Mouse (Mus musculus): Measurements from ENCODE around the gene Cnn2. TPM values are rescaled to one million over a fixed set of nuclear protein-coding genes. Genes with fewer than 3 reads are reported as not detected.

The Cnn2 gene
- polyA plus RNA-seq, 1 experiment from 2014 or later = 245 TPM

DNA sequence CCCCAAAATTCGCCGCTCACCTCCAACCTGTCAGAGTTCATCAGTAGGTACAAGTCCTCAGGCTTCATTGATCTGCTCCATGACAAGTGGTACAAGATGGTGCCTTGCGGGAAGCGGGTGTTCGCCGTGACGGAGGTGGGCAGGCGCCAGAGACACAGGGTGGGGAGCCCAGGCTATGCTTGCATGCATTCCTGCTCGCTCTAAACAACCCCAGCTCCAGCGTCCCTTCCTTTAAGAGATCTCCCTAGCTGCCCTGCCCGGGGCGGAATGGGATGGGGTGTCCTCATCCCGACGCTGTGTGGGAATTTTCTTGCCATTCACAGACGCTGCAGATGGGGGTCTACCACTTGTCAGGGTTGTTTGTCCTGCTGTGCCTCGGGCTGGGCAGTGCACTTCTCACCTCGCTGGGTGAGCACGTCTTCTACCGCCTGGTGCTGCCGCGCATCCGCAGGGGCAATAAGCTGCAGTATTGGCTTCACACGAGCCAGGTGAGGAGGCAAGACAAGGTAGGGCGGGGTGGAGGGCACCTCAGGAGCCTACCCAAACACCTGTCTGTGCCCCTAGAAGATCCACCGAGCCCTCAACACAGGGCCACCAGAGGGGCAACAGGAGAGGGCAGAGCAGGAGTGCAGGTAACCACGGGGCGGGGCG, 12.2 kb upstream of the Cnn2 start:
- no peak overlapping the region for H3K9ac ChIP-seq (ENCODE audit: low read depth, low read length)
- no peak for ATAC-seq
- WGBS = 84% methylated on average over 28 of the region's 28 CpGs
- peaks cover 7% of the 10 kb centered on the region for H3K27me3 ChIP-seq (replicated peaks; ENCODE audit: control insufficient read depth, insufficient read depth, low read length)
- H3K4me1 ChIP-seq (ENCODE audit: control insufficient read depth, insufficient read depth, low read length) = peaks cover 2% of the 10 kb centered on the region
- no peak overlapping the region for H3K4me3 ChIP-seq (ENCODE audit: low read length)
- H3K36me3 ChIP-seq (ENCODE audit: control insufficient read depth, insufficient read depth, low read length) = peaks cover 37% of the 10 kb centered on the region
- H3K27ac ChIP-seq (ENCODE audit: low read length) = no peak overlapping the region
- no peaks in the 10 kb centered on the region; the same call in 1 of the 2 replicates for H3K9me3 ChIP-seq (ENCODE audit: control insufficient read depth, low read length)
- H3K4me2 ChIP-seq (ENCODE audit: low read depth, low read length) = no peak overlapping the region

DNA sequence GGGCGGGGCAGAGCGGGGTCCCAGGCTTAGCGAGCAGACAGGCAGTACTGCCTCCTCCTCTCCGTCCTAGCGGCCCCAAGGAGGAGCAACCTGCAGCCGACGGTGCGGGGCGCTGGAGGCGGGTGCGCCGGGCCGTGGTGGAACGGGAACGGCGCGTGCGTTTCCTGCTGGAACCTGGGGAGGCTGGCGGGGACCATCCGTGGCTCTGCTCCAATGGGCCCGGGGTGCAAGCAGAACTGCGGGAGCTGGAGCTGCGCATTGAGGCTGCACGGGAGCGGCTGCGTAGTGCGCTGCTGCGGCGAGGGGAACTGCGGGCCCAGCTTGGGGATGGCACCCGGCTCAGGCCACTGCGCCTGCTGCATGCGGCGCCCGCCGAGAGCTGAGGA, 11.7 kb upstream of the Cnn2 start:
- no peak overlapping the region for H3K27ac ChIP-seq (ENCODE audit: low read length)
- no peak overlapping the region for H3K9ac ChIP-seq (ENCODE audit: low read depth, low read length)
- peaks cover 40% of the 10 kb centered on the region for H3K36me3 ChIP-seq (ENCODE audit: control insufficient read depth, insufficient read depth, low read length)

DNA sequence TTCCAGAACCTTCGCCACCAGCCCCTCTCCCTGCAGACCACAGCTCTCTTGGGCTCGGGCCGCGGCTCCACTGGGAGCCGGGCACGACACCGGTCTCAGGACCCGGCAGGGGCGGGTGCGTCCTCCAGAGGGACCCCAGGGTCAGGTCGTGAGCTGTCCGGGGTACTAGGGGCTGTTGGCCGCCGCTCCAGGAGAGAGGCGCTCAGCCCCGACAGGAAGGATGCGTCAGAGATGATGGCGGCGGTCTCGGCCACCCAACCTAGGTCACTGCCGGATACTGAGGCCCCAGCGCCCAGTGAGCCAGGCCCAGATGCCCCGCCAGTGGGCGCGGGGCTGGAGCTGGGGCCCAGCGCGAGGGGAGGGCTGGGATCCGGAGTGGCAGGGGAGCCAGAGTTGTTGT, 11.1 kb upstream of the Cnn2 start:
- no peak overlapping the region for H3K9ac ChIP-seq (ENCODE audit: low read depth, low read length)
- H3K27me3 ChIP-seq (replicated peaks; ENCODE audit: control insufficient read depth, insufficient read depth, low read length) = no peaks in the 10 kb centered on the region
- no peaks in the 10 kb centered on the region; the same call in 1 of the 2 replicates for H3K9me3 ChIP-seq (ENCODE audit: control insufficient read depth, low read length)
- ATAC-seq = no peak
- H3K36me3 ChIP-seq (ENCODE audit: control insufficient read depth, insufficient read depth, low read length) = peaks cover 41% of the 10 kb centered on the region
- no peak overlapping the region for H3K27ac ChIP-seq (ENCODE audit: low read length)
- no peak overlapping the region for H3K4me2 ChIP-seq (ENCODE audit: low read depth, low read length)
- peaks cover 2% of the 10 kb centered on the region for H3K4me1 ChIP-seq (ENCODE audit: control insufficient read depth, insufficient read depth, low read length)
- no peak overlapping the region for H3K4me3 ChIP-seq (ENCODE audit: low read length)
- WGBS = 83% methylated on average over 28 of the region's 28 CpGs

More for the DNA sequence above, 11.7 kb upstream of the Cnn2 start:
- H3K4me1 ChIP-seq (ENCODE audit: control insufficient read depth, insufficient read depth, low read length) = no peaks in the 10 kb centered on the region
- no peak overlapping the region for H3K4me2 ChIP-seq (ENCODE audit: low read depth, low read length)
- H3K27me3 ChIP-seq (replicated peaks; ENCODE audit: control insufficient read depth, insufficient read depth, low read length) = peaks cover 2% of the 10 kb centered on the region; the same call in 1 of the 2 replicates
- no peak overlapping the region for H3K4me3 ChIP-seq (ENCODE audit: low read length)
- no peaks in the 10 kb centered on the region; the same call in 1 of the 2 replicates for H3K9me3 ChIP-seq (ENCODE audit: control insufficient read depth, low read length)
- ATAC-seq = no peak
- 82% methylated on average over 36 of the region's 36 CpGs for WGBS

DNA sequence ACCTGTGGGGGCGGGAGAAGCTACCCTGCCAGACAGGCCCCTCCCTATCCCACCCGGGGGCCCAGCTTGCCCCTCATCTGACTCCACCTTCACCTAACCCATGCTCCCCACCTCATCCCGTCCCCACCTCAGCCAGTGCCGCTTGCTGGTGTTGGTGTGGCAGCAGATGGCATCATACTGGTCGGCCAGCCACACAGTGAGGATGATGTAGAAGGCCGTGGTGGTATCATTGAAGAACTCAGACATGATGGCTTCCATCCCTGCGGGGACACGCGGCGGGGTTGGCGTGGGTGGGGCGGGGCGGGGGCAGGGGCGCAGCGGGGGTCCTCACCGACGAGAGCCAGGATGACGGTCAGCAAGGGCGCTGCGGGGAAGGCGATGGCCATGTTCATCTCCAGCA, 10.3 kb upstream of the Cnn2 start:
- 95% methylated on average over 21 of the region's 21 CpGs for WGBS
- H3K4me2 ChIP-seq (ENCODE audit: low read depth, low read length) = no peak overlapping the region
- ATAC-seq = no peak
- peaks cover 9% of the 10 kb centered on the region for H3K4me1 ChIP-seq (ENCODE audit: control insufficient read depth, insufficient read depth, low read length)
- H3K4me3 ChIP-seq (ENCODE audit: low read length) = no peak overlapping the region
- no peaks in the 10 kb centered on the region; the same call in 1 of the 2 replicates for H3K9me3 ChIP-seq (ENCODE audit: control insufficient read depth, low read length)
- H3K27ac ChIP-seq (ENCODE audit: low read length) = no peak overlapping the region
- no peak overlapping the region for H3K9ac ChIP-seq (ENCODE audit: low read depth, low read length)
- no peaks in the 10 kb centered on the region for H3K27me3 ChIP-seq (replicated peaks; ENCODE audit: control insufficient read depth, insufficient read depth, low read length)
- peaks cover 41% of the 10 kb centered on the region for H3K36me3 ChIP-seq (ENCODE audit: control insufficient read depth, insufficient read depth, low read length)

DNA sequence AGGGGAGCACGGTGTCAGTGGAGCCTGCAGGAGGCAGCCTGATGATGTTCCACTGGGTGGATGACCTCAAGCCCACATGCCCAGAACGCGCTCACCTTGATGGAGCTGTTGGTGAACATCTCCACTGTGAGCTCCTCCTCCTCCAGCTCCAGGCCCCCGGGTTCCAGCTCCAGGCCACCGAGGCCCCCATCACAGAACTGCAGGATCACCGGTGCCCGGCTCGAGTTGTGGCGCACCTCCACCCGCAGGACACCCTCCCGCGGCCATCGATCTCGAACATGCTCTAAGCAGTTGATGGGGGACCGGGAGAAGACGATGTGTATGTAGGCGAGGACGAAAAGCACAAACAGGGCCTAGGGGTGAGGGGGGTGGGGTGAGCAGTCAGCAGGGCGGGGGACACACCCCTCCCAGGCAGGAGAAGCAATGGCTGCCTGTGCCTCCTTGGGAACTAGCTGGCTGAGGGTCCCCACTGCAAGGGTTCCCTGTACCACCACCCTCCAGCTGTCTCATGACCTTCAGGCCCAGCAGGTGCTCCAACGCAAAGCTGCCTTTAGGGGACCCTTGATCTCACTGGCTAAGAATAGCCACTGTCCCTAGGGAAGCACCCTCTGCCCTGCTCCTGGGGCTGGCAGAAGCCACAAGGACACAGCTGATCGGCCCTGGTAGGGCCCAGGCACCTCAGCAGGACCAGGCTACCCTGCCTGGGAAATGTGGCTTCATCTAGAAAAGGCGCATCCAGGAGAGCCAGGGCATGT, 8.8 kb upstream of the Cnn2 start:
- no peaks in the 10 kb centered on the region; the same call in 1 of the 2 replicates for H3K9me3 ChIP-seq (ENCODE audit: control insufficient read depth, low read length)
- no peak overlapping the region for H3K4me2 ChIP-seq (ENCODE audit: low read depth, low read length)
- no peak overlapping the region for H3K27ac ChIP-seq (ENCODE audit: low read length)
- H3K9ac ChIP-seq (ENCODE audit: low read depth, low read length) = no peak overlapping the region
- ATAC-seq = no peak
- peaks cover 41% of the 10 kb centered on the region for H3K36me3 ChIP-seq (ENCODE audit: control insufficient read depth, insufficient read depth, low read length)
- WGBS = 90% methylated on average over 22 of the region's 22 CpGs
- H3K27me3 ChIP-seq (replicated peaks; ENCODE audit: control insufficient read depth, insufficient read depth, low read length) = no peaks in the 10 kb centered on the region
- H3K4me1 ChIP-seq (ENCODE audit: control insufficient read depth, insufficient read depth, low read length) = peaks cover 14% of the 10 kb centered on the region
- no peak overlapping the region for H3K4me3 ChIP-seq (ENCODE audit: low read length)

DNA sequence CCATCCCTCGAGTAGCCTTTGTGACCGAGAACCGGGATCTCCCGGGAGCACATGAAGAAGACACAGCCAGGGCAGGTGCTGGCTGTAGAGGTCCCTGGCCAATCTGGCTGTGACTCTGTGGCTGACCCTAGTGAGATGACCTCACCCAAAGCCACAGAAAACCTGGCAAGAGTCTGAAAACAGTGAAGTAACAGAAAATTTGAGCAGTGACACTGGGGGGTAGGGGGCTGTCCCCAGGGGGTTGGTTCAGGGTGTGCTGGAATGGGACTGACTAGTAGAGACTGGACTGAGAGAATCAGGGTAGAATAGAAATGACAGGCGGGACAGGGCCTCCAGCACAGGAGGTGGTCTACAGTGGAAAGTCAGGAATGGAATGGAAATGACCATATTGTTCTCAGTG, 5.2 kb upstream of the Cnn2 start:
- ATAC-seq = no peak
- H3K9ac ChIP-seq (ENCODE audit: low read depth, low read length) = peak overlapping the region; percentile 92
- no peaks in the 10 kb centered on the region for H3K9me3 ChIP-seq (ENCODE audit: control insufficient read depth, low read length)
- peaks cover 15% of the 10 kb centered on the region for H3K36me3 ChIP-seq (ENCODE audit: control insufficient read depth, insufficient read depth, low read length)
- 71% methylated on average over 5 of the region's 5 CpGs for WGBS
- H3K4me3 ChIP-seq (ENCODE audit: low read length) = peak overlapping the region; percentile 86
- peak overlapping the region; percentile 96; the same call in 1 of the 2 replicates for H3K27ac ChIP-seq (ENCODE audit: low read length)
- peaks cover 38% of the 10 kb centered on the region for H3K4me1 ChIP-seq (ENCODE audit: control insufficient read depth, insufficient read depth, low read length)
- H3K4me2 ChIP-seq (ENCODE audit: low read depth, low read length) = peak overlapping the region; percentile 88
- no peaks in the 10 kb centered on the region for H3K27me3 ChIP-seq (replicated peaks; ENCODE audit: control insufficient read depth, insufficient read depth, low read length)

DNA sequence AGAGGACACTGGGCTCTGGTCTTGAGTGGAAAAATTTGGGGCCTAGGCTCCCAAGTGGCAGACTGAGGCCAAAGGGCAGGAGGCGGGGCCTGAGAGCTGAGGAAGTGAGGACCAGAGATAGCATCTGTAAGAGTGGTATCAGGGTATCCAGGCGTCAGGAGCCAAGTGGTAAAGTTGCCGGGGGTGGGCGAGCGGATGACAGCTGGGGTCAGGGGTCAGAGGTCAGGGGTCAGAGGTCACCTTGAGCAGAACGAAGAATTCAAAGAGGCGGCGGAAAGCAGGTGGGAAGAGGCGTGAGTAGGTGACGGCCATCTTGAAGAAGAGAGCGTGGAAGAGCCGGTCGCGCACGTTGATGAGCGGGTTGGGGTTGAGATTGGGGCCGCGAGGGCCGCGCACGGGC, 4.7 kb upstream of the Cnn2 start:
- H3K9me3 ChIP-seq (ENCODE audit: control insufficient read depth, low read length) = no peaks in the 10 kb centered on the region
- H3K4me1 ChIP-seq (ENCODE audit: control insufficient read depth, insufficient read depth, low read length) = peaks cover 40% of the 10 kb centered on the region
- H3K27me3 ChIP-seq (replicated peaks; ENCODE audit: control insufficient read depth, insufficient read depth, low read length) = no peaks in the 10 kb centered on the region
- peak overlapping the region; percentile 92 for H3K9ac ChIP-seq (ENCODE audit: low read depth, low read length)
- H3K36me3 ChIP-seq (ENCODE audit: control insufficient read depth, insufficient read depth, low read length) = peaks cover 11% of the 10 kb centered on the region
- H3K27ac ChIP-seq (ENCODE audit: low read length) = peak overlapping the region; percentile 96
- peak overlapping the region; percentile 88 for H3K4me2 ChIP-seq (ENCODE audit: low read depth, low read length)
- ATAC-seq = no peak
- WGBS = under 1% methylated on average over 21 of the region's 21 CpGs
- H3K4me3 ChIP-seq (ENCODE audit: low read length) = peak overlapping the region; percentile 86

DNA sequence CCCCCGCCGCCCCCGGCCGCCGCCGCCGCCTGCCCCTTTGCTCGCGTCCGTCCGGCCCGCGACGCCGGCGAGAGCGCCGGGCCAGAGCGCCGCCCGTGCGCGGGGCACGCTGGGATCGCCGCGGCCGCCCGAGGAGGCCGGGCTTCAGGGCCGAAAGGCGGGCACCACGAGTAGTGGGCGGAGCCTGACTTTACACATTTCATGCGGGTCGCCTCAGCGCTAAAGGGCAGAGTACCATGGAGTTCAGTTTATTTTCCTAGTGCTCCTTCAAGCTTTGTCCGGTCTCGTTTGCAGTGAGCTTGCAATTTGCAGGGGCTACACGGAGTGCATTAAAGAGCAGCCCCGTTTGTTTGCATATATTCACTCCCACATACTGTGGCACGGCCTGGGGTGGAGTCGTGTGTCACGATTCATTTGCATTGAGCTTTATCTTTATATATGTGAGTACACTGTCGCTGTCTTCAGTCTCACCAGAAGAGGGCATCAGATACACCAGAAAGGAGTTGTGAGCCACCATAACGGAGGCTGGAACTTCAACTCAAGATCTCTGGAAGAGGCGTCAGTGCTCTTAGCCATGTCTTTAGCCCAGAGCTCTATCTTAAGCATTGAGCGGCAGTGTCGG, 4.1 kb upstream of the Cnn2 start, which contains the start of gene Tmem259:
Gene Tmem259, minus strand, starts transcription at position 136 of the 622 bp plus-strand sequence.
- Histone ChIP-seq H3K36me3 (ENCODE audit: control insufficient read depth, insufficient read depth, low read length) (peaks cover 8% of the 10 kb centered on the region; the same call in 1 of the 2 replicates), H3K27me3 (replicated peaks; ENCODE audit: control insufficient read depth, insufficient read depth, low read length) (no peaks in the 10 kb centered on the region), H3K4me3 (ENCODE audit: low read length) (peak within 1 kb of the TSS; percentile 86), H3K9ac (ENCODE audit: low read depth, low read length) (peak within 1 kb of the TSS; percentile 92), H3K4me2 (ENCODE audit: low read depth, low read length) (peak within 1 kb of the TSS; percentile 88), H3K4me1 (ENCODE audit: control insufficient read depth, insufficient read depth, low read length) (peaks cover 45% of the 10 kb centered on the region), H3K9me3 (ENCODE audit: control insufficient read depth, low read length) (no peaks in the 10 kb centered on the region), H3K27ac (ENCODE audit: low read length) (peak within 1 kb of the TSS; percentile 96)
- under 1% methylated on average over 48 of the region's 49 CpGs for WGBS
- ATAC-seq = peak; percentile 82

DNA sequence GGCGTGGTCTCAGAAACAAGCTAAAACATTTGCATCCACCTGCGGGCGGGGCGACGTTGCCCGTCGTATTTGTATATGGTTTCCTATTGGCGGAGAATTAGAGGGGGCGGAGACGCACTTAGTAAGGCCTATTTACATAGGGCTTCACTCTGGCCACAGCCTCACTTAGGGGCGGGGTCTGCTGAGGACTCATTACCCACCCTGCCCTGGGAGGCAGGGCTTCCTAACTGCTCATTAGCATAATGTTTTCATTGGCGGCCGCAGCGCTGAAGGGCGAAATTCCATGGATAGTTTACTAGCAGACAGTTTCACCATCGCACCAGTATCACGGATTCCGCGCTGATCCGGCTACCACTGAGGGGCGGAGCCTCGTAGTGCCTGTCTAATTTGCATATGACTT, 3.5 kb upstream of the Cnn2 start:
- Histone ChIP-seq H3K27ac (ENCODE audit: low read length) (peak overlapping the region; percentile 96), H3K27me3 (replicated peaks; ENCODE audit: control insufficient read depth, insufficient read depth, low read length) (no peaks in the 10 kb centered on the region), H3K9ac (ENCODE audit: low read depth, low read length) (peak overlapping the region; percentile 92), H3K36me3 (ENCODE audit: control insufficient read depth, insufficient read depth, low read length) (0 out of 2 replicates have a peak, but pooled peaks cover 4% of the 10 kb centered on the region), H3K4me3 (ENCODE audit: low read length) (peak overlapping the region; percentile 86), H3K4me1 (ENCODE audit: control insufficient read depth, insufficient read depth, low read length) (peaks cover 51% of the 10 kb centered on the region), H3K4me2 (ENCODE audit: low read depth, low read length) (peak overlapping the region; percentile 88), H3K9me3 (ENCODE audit: control insufficient read depth, low read length) (no peaks in the 10 kb centered on the region)
- peak; percentile 92 for ATAC-seq
- under 1% methylated on average over 22 of the region's 22 CpGs for WGBS
